Mouse (Mus musculus): Measurements from ENCODE around the gene Tcf20.

- no peak for TF ChIP-seq CTCF (IDR thresholded peaks at IDR 0.05; ENCODE audit: low read depth)
- TF ChIP-seq EP300 (IDR thresholded peaks at IDR 0.05; ENCODE audit: low read depth): no peak
Observed at GRCm38 (mm10) chr15:82917207-82917844, 70.3 kb downstream of the Tcf20 start.

Measured in liver, embryonic 14.5 days (tissue).